Mouse (Mus musculus) intestine, postnatal 0 days (tissue): ENCODE data around the gene Rbm4. TPM values are rescaled to one million over a fixed set of nuclear protein-coding genes. Genes with fewer than 3 reads are reported as not detected.
"Not testable (repeated sequence)": the region's sequence is repeated elsewhere in the genome, so short reads cannot be mapped to it uniquely, and the experiment has no call there.

ENCODE experiments used
- ATAC-seq: fragments of 200-750 bp; cut with Nextera tagmentation; 2 replicates; pipeline ENCODE4 v1.8.0; 2017; ENCODE audit warnings: mild to moderate bottlenecking, moderate TSS enrichment, moderate library complexity
- H3K27ac ChIP-seq: fragments of 300-500 bp; sonication (generic); 2 replicates; pipeline ENCODE4 v1.5.1; 2014; ENCODE audit warnings: mild to moderate bottlenecking, low read depth, low read length, moderate library complexity
- H3K27me3 ChIP-seq: fragments of 300-500 bp; sonication (generic); replicated peaks from 2 replicates; pipeline ENCODE4 v1.6.1; 2014; ENCODE audit warnings: low read length, mixed read lengths; ENCODE audit not compliant: control insufficient read depth, insufficient read depth
- H3K36me3 ChIP-seq: fragments of 300-500 bp; sonication (generic); 2 replicates; pipeline ENCODE4 v1.6.1; 2014; ENCODE audit warnings: mild to moderate bottlenecking, moderate library complexity; ENCODE audit not compliant: control insufficient read depth, insufficient read depth
- H3K4me1 ChIP-seq: fragments of 300-500 bp; sonication (generic); replicated peaks from 2 replicates; pipeline ENCODE4 v1.6.1; 2014; ENCODE audit warnings: antibody characterized with exemption, low read length, mixed read lengths; ENCODE audit not compliant: control insufficient read depth, insufficient read depth
- H3K4me2 ChIP-seq: fragments of 300-500 bp; sonication (generic); replicated peaks from 2 replicates; pipeline ENCODE4 v1.6.1; 2014; ENCODE audit warnings: low read depth, mild to moderate bottlenecking, moderate library complexity
- H3K4me3 ChIP-seq: fragments of 300-500 bp; sonication (generic); 2 replicates; pipeline ENCODE4 v1.5.1; 2014; ENCODE audit warnings: low read depth, low read length
- H3K9ac ChIP-seq: fragments of 300-500 bp; sonication (generic); 2 replicates; pipeline ENCODE4 v1.6.1; 2014; ENCODE audit warnings: mild to moderate bottlenecking, low read depth, low read length
- H3K9me3 ChIP-seq: fragments of 300-500 bp; sonication (generic); 2 replicates; pipeline ENCODE4 v1.6.1; 2016; ENCODE audit warnings: mixed run types; ENCODE audit not compliant: control insufficient read depth
- CTCF ChIP-seq: sonication (generic); IDR thresholded peaks from 2 replicates; pipeline ENCODE4 v1.5.1; 2016; ENCODE audit warnings: low read depth, mild to moderate bottlenecking, control low read depth, antibody characterized with exemption, moderate library complexity
- WGBS: fragments of 180-500 bp; shearing (Covaris S2); extraction: QIAGEN DNeasy Blood & Tissue Kit; methylation state at CpG from one replicate; pipeline ENCODE4 v1.1.7; 2014; 5-methylcytosine and 5-hydroxymethylcytosine counted together
- polyA plus RNA-seq: library from polyadenylated mRNA; unstranded; fragments of >200 nt; fragmentation: Nextera tagmentation; extraction: Ambion mirVana; gene quantifications from 2 replicates; pipeline ENCODE4 v1.2.1, GENCODE M21; 2015

Gene Rbm4
- polyA plus RNA-seq, 1 experiment from 2014 or later: 21.6 TPM

GRCm38 (mm10) chr19:4813015-4813414 is 19.3 kb upstream of the Rbm4 start:
- WGBS: 85% methylated on average over 6 of the region's 6 CpGs
- no peaks in the 10 kb centered on the region for H3K27me3 ChIP-seq
- H3K9me3 ChIP-seq: 0 out of 2 replicates have a peak, but pooled peaks cover 3% of the 10 kb centered on the region
- H3K4me1 ChIP-seq: peaks cover 5% of the 10 kb centered on the region; the same call in 1 of the 2 replicates
- no peak overlapping the region for H3K4me3 ChIP-seq
- H3K9ac ChIP-seq: no peak overlapping the region
- H3K4me2 ChIP-seq: no peak overlapping the region
- H3K27ac ChIP-seq: no peak overlapping the region
- TF ChIP-seq CTCF: peak; percentile 56
- no peak for ATAC-seq
- H3K36me3 ChIP-seq: no peaks in the 10 kb centered on the region

DNA sequence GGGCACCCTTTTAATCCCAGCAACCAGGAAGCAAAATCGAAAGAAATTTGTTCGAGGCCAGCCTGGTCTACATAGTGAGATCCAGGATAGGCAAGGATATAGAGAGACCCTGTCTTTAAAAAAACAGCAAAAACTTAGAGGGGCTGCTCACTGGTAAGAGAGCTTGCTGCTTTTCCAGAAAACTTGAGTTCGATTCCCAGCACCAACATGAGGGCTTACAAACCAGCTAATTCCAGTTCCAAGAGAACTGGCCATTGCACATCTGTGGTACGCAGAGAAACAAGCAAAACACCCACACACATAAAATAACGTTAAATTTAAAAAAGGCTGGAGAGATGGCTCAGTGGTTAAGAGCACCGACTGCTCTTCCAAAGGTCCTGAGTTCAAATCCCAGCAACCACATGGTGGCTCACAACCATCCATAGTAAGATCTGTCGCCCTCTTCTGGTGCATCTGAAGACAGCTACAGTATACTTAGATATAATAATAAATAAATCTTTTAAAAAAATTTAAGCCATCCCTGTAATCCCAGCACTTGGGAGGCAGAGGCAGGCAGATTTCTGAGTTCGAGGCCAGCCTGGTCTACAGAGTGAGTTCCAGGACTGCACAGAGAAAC is 18.7 kb upstream of the Rbm4 start:
- Histone ChIP-seq H3K4me3 (peak overlapping the region; percentile 83), H3K27ac (peak overlapping the region; percentile 92), H3K4me2 (peak overlapping the region; percentile 71)
- H3K36me3 ChIP-seq, H3K9me3 ChIP-seq, H3K4me1 ChIP-seq, ATAC-seq, H3K9ac ChIP-seq, H3K27me3 ChIP-seq: not testable (repeated sequence)
- peak; percentile 31; the same call in 1 of the 2 replicates for TF ChIP-seq CTCF
- 76% methylated on average over 8 of the region's 8 CpGs for WGBS

DNA sequence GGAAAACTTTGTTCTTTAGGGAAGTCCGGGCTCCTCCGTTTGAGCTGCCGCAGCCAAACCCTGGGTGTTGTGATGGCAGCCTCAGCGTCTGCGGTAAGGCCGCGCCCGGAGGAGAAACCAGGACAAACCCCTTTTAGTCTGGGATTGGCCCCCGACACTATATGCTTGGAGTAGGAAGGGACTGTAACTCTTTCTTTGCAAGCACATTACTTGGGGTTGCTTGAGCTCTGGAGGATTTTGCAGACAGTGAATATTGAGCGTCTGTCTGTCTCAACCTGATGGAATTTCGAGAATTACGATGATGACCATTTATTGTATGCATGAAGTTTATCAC is 18.2 kb upstream of the Rbm4 start:
- TF ChIP-seq CTCF: peak; percentile 15; the same call in 1 of the 2 replicates
- Histone ChIP-seq H3K4me3 (peak overlapping the region; percentile 83), H3K9me3 (0 out of 2 replicates have a peak, but pooled peaks cover 3% of the 10 kb centered on the region), H3K4me1 (0 out of 2 replicates have a peak, but pooled peaks cover 5% of the 10 kb centered on the region), H3K27ac (peak overlapping the region; percentile 92), H3K4me2 (peak overlapping the region; percentile 71), H3K9ac (peak overlapping the region; percentile 58), H3K36me3 (no peaks in the 10 kb centered on the region), H3K27me3 (no peaks in the 10 kb centered on the region)
- WGBS: under 1% methylated on average over 12 of the region's 12 CpGs
- no peak for ATAC-seq

- H3K9me3 ChIP-seq: 0 out of 2 replicates have a peak, but pooled peaks cover 3% of the 10 kb centered on the region
- peak; percentile 98 for ATAC-seq
- peak within 1 kb of the TSS; percentile 83 for H3K4me3 ChIP-seq
- H3K4me1 ChIP-seq: 0 out of 2 replicates have a peak, but pooled peaks cover 5% of the 10 kb centered on the region
- no peak for TF ChIP-seq CTCF
- H3K9ac ChIP-seq: peak within 1 kb of the TSS; percentile 73
- WGBS: under 1% methylated on average over 83 of the region's 83 CpGs
- peak within 1 kb of the TSS; percentile 71 for H3K4me2 ChIP-seq
- H3K36me3 ChIP-seq: no peaks in the 10 kb centered on the region
- H3K27me3 ChIP-seq: no peaks in the 10 kb centered on the region
- H3K27ac ChIP-seq: peak within 1 kb of the TSS; percentile 92
Observed at GRCm38 (mm10) chr19:4811063-4811908, 17.6 kb upstream of the Rbm4 start, which contains the start of the genes Gm21992 and Rbm14. Gene Gm21992, minus strand, starts transcription at chr19:4811612. Gene Rbm14, minus strand, starts transcription at chr19:4811634.

DNA sequence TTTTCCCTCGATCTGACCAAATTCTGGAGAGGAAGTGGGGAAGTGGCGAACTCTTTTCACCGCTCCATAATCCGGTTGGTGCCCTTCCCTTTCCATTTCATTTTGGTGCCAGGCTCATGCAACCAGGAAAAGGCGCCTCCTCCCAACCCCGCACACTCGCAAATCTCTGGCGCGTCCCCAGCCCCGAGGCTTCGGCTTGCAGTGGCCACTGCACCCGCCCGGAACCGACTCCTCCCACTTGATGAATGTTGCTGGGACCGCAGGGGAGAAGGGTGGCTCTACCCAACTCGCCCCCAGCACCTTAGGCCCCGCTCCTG is 17.0 kb upstream of the Rbm4 start:
- WGBS: under 1% methylated on average over 17 of the region's 17 CpGs
- ATAC-seq: no peak
- peak overlapping the region; percentile 83 for H3K4me3 ChIP-seq

GRCm38 (mm10) chr19:4810309-4810708 is 16.6 kb upstream of the Rbm4 start:
- H3K4me1 ChIP-seq: 0 out of 2 replicates have a peak, but pooled peaks cover 5% of the 10 kb centered on the region
- peak overlapping the region; percentile 92; the same call in 1 of the 2 replicates for H3K27ac ChIP-seq
- H3K27me3 ChIP-seq: no peaks in the 10 kb centered on the region
- WGBS: under 1% methylated on average over 14 of the region's 14 CpGs
- no peak for TF ChIP-seq CTCF
- peak overlapping the region; percentile 83 for H3K4me3 ChIP-seq
- ATAC-seq: no peak
- peak overlapping the region; percentile 71 for H3K4me2 ChIP-seq
- peak overlapping the region; percentile 73 for H3K9ac ChIP-seq
- H3K9me3 ChIP-seq: no peaks in the 10 kb centered on the region
- no peaks in the 10 kb centered on the region for H3K36me3 ChIP-seq

More for the DNA sequence above, 17.0 kb upstream of the Rbm4 start:
- Histone ChIP-seq H3K4me2 (peak overlapping the region; percentile 71), H3K27ac (peak overlapping the region; percentile 92), H3K27me3 (no peaks in the 10 kb centered on the region), H3K4me1 (0 out of 2 replicates have a peak, but pooled peaks cover 5% of the 10 kb centered on the region), H3K9me3 (0 out of 2 replicates have a peak, but pooled peaks cover 3% of the 10 kb centered on the region), H3K36me3 (no peaks in the 10 kb centered on the region), H3K9ac (peak overlapping the region; percentile 73)
- TF ChIP-seq CTCF: no peak
